Mouse (Mus musculus): Measurements from ENCODE around the gene Cep63. TPM values are rescaled to one million over a fixed set of nuclear protein-coding genes. Genes with fewer than 3 reads are reported as not detected.

Cep63 gene
- polyA plus RNA-seq, 1 experiment from 2014 or later: 53.4 TPM

DNA sequence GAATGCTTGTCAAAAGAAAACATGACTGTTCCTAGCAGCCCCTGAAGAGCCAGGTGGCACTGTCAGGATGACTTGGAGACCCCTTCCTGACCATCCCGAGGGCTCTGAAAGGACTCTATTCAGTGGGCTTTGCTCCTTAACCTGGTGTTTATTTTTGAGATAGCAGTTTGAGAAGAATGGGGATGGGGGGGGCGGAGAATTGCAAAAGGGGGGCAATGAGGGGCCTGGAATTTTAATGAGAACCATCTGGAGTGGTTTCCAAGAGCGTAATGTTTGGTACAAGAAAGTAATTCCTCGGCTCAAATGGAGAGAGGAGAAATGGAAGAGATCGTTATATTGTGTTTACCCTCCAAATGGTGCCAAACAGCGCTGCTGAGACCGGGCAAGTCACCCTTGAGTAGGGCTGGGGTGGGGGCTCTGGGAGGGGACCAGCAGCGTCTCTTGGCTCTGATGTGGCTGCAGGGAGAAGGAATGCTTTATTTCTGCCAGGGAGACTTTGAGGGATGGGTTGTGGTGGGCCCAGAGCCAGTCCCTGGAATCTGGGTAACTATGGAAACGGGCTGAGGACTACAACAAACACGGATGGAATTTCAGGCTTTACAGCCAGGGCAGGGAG is 17.3 kb upstream of the Cep63 start:
- H3K27ac ChIP-seq (replicated peaks): peak overlapping the region; percentile 90
- DNase-seq (ENCODE audit: low spot score): peak; percentile 86
- no peaks in the 10 kb centered on the region for H3K36me3 ChIP-seq (replicated peaks)
- H3K9me3 ChIP-seq: no peaks in the 10 kb centered on the region
- peaks cover 62% of the 10 kb centered on the region for H3K4me1 ChIP-seq
- peak overlapping the region; percentile 43 for H3K4me3 ChIP-seq
- no peaks in the 10 kb centered on the region for H3K27me3 ChIP-seq (replicated peaks; ENCODE audit: low read depth, poor library complexity, severe bottlenecking)
- 3% methylated on average over 10 of the region's 10 CpGs for WGBS

DNA sequence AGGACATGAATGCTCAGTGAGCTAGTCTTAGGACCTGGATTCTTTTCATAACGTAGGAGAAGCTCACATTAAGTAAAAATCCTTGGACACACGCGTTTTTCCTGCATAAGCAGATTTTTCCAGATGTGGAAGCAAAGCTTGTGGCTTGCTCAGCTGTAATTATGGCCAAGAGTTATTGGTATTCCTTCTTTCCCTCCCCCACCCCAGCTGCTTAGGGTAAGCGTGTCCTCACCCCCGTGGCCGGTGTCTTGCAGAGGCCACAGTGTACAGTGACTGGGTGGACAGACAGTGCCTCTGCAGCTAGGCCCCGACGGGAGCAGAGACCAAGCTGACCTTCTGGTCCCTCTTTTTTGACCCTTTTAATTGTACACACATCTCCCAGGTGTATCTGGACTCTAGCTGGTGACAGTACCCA is 16.7 kb upstream of the Cep63 start:
- DNase-seq (ENCODE audit: low spot score): peak; percentile 66
- peak overlapping the region; percentile 90 for H3K27ac ChIP-seq (replicated peaks)
- no peaks in the 10 kb centered on the region for H3K9me3 ChIP-seq
- H3K4me1 ChIP-seq: peaks cover 63% of the 10 kb centered on the region
- H3K27me3 ChIP-seq (replicated peaks; ENCODE audit: low read depth, poor library complexity, severe bottlenecking): no peaks in the 10 kb centered on the region
- WGBS: 28% methylated on average over 8 of the region's 8 CpGs
- H3K4me3 ChIP-seq: peak overlapping the region; percentile 43
- H3K36me3 ChIP-seq (replicated peaks): no peaks in the 10 kb centered on the region

DNA sequence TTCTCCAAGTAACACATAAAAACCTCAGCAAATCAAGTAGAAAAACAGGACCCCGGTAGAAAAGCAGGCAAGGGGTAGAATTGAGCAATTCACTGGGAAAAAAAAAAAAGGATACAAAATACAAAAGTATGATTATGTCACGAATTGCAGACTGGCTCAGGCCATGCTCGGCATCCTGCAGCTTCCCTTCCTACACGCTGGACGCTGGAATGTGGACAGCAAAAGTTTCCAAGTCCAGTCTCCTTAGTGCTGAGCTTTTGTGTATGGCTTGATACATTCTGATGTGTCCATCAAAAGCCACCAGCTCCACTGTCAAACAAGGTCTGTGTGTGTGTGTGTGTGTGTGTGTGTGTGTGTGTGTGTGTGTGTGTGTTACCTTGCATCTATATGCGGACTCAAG is 15.2 kb upstream of the Cep63 start:
- no peak for DNase-seq (ENCODE audit: low spot score)
- H3K4me3 ChIP-seq: no peak overlapping the region
- H3K9me3 ChIP-seq: no peaks in the 10 kb centered on the region
- peaks cover 78% of the 10 kb centered on the region for H3K4me1 ChIP-seq
- 79% methylated on average over 6 of the region's 6 CpGs for WGBS
- H3K27ac ChIP-seq (replicated peaks): peak overlapping the region; percentile 45
- no peaks in the 10 kb centered on the region for H3K36me3 ChIP-seq (replicated peaks)
- H3K27me3 ChIP-seq (replicated peaks; ENCODE audit: low read depth, poor library complexity, severe bottlenecking): no peaks in the 10 kb centered on the region

DNA sequence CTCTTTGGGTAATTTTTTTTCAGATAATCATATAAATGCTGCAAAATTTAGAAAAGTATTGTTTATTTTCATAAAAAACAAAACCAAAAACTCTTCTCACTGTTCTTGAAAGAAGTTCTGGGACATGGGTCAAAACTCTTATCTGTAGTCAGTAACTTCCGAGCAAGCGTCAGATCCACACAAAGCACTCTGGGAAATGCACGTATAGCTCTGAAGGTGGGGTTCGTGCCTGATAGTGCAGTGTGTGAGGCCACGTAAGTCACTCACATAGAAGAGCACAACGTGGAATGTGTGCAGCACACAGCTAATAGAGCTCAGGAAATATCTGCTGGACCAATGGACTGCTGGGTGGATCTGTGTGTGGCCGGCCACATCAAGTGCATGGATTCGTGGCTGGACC is 13.2 kb upstream of the Cep63 start:
- WGBS: 86% methylated on average over 8 of the region's 8 CpGs
- peak overlapping the region; percentile 69 for H3K27ac ChIP-seq (replicated peaks)
- no peaks in the 10 kb centered on the region for H3K27me3 ChIP-seq (replicated peaks; ENCODE audit: low read depth, poor library complexity, severe bottlenecking)
- 0 out of 2 replicates have a peak, but pooled peaks cover 2% of the 10 kb centered on the region for H3K36me3 ChIP-seq (replicated peaks)
- H3K9me3 ChIP-seq: no peaks in the 10 kb centered on the region
- no peak overlapping the region for H3K4me3 ChIP-seq
- DNase-seq (ENCODE audit: low spot score): no peak
- H3K4me1 ChIP-seq: peaks cover 58% of the 10 kb centered on the region

DNA sequence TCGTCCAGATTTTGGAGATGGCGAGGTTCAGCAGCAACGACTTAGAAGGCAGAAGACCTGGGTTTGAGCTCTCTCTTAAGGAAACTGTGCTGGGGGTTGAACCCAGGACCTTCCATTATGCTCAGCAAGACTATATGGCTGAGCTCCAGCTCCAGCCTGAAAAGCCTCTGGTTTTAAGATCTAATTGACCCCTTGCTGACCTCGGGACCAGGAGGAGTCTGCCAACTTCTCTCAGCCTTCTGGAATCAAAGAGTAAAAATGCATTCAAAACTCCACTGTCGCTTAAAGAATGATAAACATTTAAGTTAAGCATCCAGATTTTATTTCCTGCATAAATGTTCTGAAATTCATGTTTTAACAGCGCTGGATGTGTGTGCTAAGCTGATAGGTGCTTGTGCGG is 12.6 kb upstream of the Cep63 start:
- peak overlapping the region; percentile 69 for H3K27ac ChIP-seq (replicated peaks)
- peaks cover 53% of the 10 kb centered on the region for H3K4me1 ChIP-seq
- H3K27me3 ChIP-seq (replicated peaks; ENCODE audit: low read depth, poor library complexity, severe bottlenecking): no peaks in the 10 kb centered on the region
- no peak overlapping the region for H3K4me3 ChIP-seq
- no peaks in the 10 kb centered on the region for H3K9me3 ChIP-seq
- 72% methylated on average over 7 of the region's 7 CpGs for WGBS
- DNase-seq (ENCODE audit: low spot score): no peak
- H3K36me3 ChIP-seq (replicated peaks): peaks cover 7% of the 10 kb centered on the region

DNA sequence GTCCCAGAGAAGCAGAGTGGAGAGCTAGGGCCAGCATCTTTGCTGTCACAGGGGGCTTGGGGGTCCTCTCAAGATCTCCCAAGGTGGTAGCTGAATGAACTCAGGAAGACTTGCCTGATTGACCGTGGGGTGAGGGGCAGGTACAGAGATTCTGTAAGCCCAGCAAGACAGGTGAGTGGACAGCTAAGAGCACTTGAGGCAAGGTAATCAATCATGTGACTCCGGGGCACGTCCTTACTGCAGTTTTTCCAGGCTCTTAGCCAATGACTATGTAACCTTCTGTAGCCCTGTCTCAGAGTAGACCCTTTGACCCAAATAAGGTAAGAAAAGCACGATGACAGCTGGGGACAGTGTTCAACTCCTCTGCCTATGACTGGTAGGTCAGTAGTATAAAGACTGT is 10.8 kb upstream of the Cep63 start:
- 71% methylated on average over 4 of the region's 4 CpGs for WGBS
- no peak for DNase-seq (ENCODE audit: low spot score)
- no peaks in the 10 kb centered on the region for H3K27me3 ChIP-seq (replicated peaks; ENCODE audit: low read depth, poor library complexity, severe bottlenecking)
- H3K27ac ChIP-seq (replicated peaks): peak overlapping the region; percentile 75
- H3K36me3 ChIP-seq (replicated peaks): peaks cover 14% of the 10 kb centered on the region
- no peak overlapping the region for H3K4me3 ChIP-seq
- H3K4me1 ChIP-seq: peaks cover 35% of the 10 kb centered on the region
- no peaks in the 10 kb centered on the region for H3K9me3 ChIP-seq

DNA sequence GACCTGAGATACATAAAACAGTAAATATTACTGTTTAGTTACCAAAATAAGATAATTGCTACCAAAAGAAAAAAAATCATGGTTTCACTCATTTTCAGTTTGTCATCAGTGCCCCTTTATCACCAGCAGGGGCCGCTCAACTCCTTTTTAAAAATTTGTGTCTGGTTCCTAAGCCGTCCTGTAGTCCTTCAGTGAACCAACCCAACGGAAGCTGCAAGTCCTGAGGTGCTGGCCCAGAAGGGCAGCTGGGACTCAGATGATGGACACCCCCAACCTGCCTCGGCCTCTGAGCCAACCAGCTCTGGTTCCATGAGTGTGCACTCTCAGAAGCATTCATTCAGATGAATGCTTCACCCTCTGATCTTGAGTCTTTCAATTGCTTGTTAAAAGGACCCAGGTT is 10.2 kb upstream of the Cep63 start:
- DNase-seq (ENCODE audit: low spot score): peak; percentile 72
- H3K27me3 ChIP-seq (replicated peaks; ENCODE audit: low read depth, poor library complexity, severe bottlenecking): no peaks in the 10 kb centered on the region
- peaks cover 20% of the 10 kb centered on the region for H3K36me3 ChIP-seq (replicated peaks)
- WGBS: 5% methylated on average over 4 of the region's 4 CpGs
- peak overlapping the region; percentile 75 for H3K27ac ChIP-seq (replicated peaks)
- H3K4me3 ChIP-seq: no peak overlapping the region
- H3K9me3 ChIP-seq: no peaks in the 10 kb centered on the region
- H3K4me1 ChIP-seq: peaks cover 37% of the 10 kb centered on the region

DNA sequence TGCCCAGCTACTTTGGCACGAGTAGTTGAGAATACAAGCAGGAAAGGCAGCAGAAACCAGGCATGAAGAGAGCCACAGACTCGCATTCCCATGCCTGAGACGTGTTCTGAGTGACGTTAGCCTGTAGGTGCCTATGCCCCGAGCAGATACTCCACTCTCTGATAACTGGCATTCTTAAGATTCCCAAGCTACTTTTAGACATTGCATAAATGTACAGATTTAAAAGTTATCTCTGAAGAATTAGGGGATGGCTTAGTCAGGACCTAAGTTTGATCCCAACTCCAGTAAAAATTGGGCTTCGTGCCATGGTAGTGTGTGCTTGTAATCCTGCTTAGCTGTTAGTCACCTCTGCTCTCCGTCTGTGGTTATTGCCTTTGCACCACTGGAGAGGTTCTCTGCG is 8.1 kb upstream of the Cep63 start:
- Histone ChIP-seq H3K36me3 (replicated peaks) (peaks cover 35% of the 10 kb centered on the region), H3K27me3 (replicated peaks; ENCODE audit: low read depth, poor library complexity, severe bottlenecking) (no peaks in the 10 kb centered on the region), H3K4me3 (no peak overlapping the region), H3K4me1 (peaks cover 36% of the 10 kb centered on the region), H3K9me3 (no peaks in the 10 kb centered on the region), H3K27ac (replicated peaks) (no peak overlapping the region)
- WGBS: 88% methylated on average over 8 of the region's 8 CpGs
- no peak for DNase-seq (ENCODE audit: low spot score)

DNA sequence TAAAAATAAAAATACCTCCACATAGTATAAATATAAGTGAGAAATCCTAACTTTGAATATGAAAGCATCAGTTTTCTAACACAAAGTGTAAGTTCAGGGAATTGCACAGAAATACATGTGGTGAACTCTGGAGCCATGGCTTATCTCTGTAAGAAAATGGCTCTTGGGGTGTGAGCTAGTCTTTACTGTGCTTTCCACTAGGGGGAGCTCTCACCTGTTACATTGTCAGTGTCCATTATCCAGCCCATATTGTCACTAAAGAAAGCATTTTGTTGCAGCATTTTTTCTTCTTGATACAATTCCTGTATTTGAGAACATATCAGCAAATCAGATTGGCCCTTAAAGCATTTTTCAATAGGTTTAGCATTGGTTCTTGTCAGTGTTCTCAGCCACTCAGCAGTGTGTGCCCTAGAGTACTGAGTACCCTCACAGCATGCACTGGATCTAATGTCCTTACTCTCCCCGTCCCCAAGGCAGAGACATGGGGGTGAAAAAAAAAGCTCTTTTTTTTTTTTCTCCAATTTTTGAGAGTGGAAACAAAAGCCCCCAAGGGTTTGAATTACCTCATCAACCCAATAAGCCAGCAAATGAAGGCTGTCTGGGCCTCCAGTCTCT is 6.7 kb upstream of the Cep63 start:
- no peaks in the 10 kb centered on the region for H3K27me3 ChIP-seq (replicated peaks; ENCODE audit: low read depth, poor library complexity, severe bottlenecking)
- H3K4me1 ChIP-seq: peaks cover 32% of the 10 kb centered on the region
- H3K9me3 ChIP-seq: no peaks in the 10 kb centered on the region
- peak overlapping the region; percentile 30; the same call in 1 of the 2 replicates for H3K27ac ChIP-seq (replicated peaks)
- peaks cover 35% of the 10 kb centered on the region for H3K36me3 ChIP-seq (replicated peaks)
- WGBS: 41% methylated on average over 1 of the region's 1 CpGs
- no peak overlapping the region for H3K4me3 ChIP-seq
- DNase-seq (ENCODE audit: low spot score): peak; percentile 57

DNA sequence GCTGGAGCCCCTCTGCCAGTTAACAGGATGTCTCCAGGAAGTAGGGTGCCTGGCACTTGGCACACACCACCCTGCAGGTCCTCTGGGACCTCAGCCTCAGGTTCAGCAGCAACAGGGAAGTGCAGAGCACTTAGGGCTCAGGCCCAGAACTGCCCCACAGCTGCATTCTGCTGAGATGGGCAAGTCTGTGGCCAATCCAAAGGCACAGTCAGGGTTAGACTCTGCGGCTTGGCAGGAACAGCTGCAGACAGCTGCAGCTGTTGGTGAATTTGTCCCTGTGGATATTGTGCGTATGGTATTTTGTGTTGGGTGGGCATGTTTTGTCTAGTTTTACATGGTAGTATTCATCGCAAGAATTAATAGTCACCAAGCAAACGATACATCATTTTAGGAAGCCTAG is 5.8 kb upstream of the Cep63 start:
- 90% methylated on average over 4 of the region's 4 CpGs for WGBS

DNA sequence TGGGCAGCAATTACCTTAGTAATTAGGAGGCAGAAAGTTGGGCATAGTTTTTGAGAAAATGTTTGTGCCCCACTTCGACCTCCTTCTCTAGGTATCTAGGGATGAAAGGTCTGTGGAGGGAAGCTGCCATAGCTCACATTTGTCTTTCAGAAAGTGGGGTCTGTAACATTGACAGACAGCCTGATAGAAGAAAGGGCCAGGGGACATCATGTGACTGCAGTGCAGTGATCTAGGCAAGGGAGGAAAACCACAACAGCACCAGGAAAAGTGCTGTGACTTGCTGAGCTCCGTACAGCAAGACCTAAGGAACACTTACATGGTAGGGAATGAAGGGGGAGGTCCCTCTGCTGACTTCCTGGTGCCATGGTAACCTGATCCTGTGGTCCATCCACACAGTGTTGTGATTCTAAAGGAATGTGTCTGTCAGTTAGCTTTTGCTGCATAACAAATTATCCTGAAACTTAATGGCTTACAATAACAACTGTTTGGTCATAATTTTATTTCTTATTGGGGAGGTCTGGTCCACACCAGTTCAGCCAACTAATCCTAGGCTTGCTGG is 5.3 kb upstream of the Cep63 start:
- no peak for DNase-seq (ENCODE audit: low spot score)
- Histone ChIP-seq H3K9me3 (no peaks in the 10 kb centered on the region), H3K4me1 (peaks cover 31% of the 10 kb centered on the region), H3K36me3 (replicated peaks) (peaks cover 35% of the 10 kb centered on the region), H3K27me3 (replicated peaks; ENCODE audit: low read depth, poor library complexity, severe bottlenecking) (no peaks in the 10 kb centered on the region), H3K27ac (replicated peaks) (0 out of 2 replicates have a peak overlapping the region, but pooled peaks have one; percentile 35), H3K4me3 (no peak overlapping the region)
- 61% methylated on average over 2 of the region's 2 CpGs for WGBS

More for the DNA sequence above, 5.8 kb upstream of the Cep63 start:
- DNase-seq (ENCODE audit: low spot score): no peak
- Histone ChIP-seq H3K27ac (replicated peaks) (0 out of 2 replicates have a peak overlapping the region, but pooled peaks have one; percentile 35), H3K4me1 (peaks cover 32% of the 10 kb centered on the region), H3K36me3 (replicated peaks) (peaks cover 35% of the 10 kb centered on the region), H3K27me3 (replicated peaks; ENCODE audit: low read depth, poor library complexity, severe bottlenecking) (no peaks in the 10 kb centered on the region), H3K4me3 (no peak overlapping the region), H3K9me3 (no peaks in the 10 kb centered on the region)

DNA sequence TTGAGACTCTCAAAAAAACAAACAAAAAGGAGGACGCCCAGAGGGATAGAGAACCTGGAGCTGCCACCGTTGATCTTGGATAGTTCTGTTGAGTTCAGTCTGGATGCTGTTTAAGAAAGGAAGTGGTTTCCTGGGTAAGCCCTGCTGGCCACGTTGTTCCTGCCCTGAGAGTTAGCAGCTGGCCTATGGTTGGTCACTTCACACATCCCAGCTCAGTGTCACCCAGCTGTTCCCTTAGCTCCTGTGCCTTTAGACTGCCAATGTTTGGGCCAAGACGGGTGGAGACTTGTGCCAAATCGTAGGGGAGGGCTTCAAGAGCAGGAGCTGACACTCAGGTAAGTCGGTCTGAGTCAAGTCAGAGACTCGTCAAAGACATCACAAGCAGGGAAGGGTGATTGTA is 2.7 kb upstream of the Cep63 start:
- Histone ChIP-seq H3K4me1 (peaks cover 42% of the 10 kb centered on the region), H3K36me3 (replicated peaks) (peaks cover 28% of the 10 kb centered on the region), H3K27ac (replicated peaks) (no peak overlapping the region), H3K4me3 (no peak overlapping the region), H3K9me3 (no peaks in the 10 kb centered on the region), H3K27me3 (replicated peaks; ENCODE audit: low read depth, poor library complexity, severe bottlenecking) (no peaks in the 10 kb centered on the region)
- 65% methylated on average over 7 of the region's 7 CpGs for WGBS
- DNase-seq (ENCODE audit: low spot score): no peak

DNA sequence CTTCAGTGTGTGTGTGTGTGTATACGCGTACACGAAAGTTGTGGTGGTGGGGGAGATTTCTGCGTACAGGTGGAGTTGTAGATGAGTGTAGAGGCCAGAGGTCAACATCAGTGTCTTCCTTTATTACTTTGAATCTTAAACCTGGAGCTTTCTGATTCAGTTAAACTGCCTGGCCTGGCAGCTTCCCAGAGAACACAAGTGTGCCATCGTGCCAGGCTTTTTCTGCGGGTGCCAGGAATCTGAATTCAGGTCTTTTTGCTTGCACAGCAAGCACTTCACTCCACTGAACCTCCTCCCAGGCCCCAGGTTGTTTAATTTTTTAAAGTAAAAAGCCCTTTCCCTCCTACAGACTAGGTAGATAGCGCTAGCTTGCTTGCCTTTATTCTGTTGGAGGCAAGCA is 1.1 kb upstream of the Cep63 start:
- Histone ChIP-seq H3K9me3 (no peaks in the 10 kb centered on the region), H3K4me1 (peaks cover 44% of the 10 kb centered on the region), H3K27ac (replicated peaks) (peak overlapping the region; percentile 99), H3K4me3 (peak overlapping the region; percentile 78), H3K36me3 (replicated peaks) (peaks cover 21% of the 10 kb centered on the region), H3K27me3 (replicated peaks; ENCODE audit: low read depth, poor library complexity, severe bottlenecking) (no peaks in the 10 kb centered on the region)
- 84% methylated on average over 7 of the region's 7 CpGs for WGBS
- DNase-seq (ENCODE audit: low spot score): no peak

Data from embryonic facial prominence, embryonic 10.5 days (tissue).